Mouse (Mus musculus) liver, embryonic 14.5 days (tissue): Measurements from ENCODE around the gene Mb21d2. TPM values are rescaled to one million over a fixed set of nuclear protein-coding genes. Genes with fewer than 3 reads are reported as not detected.
A peak's percentile ranks its signal among the peaks of the same experiment; 100 is the strongest.

Source experiments
- ATAC-seq: fragments of 200-750 bp; cut with Nextera tagmentation; 2 replicates; pipeline ENCODE4 v1.8.0; 2017; ENCODE audit warnings: moderate number of reproducible peaks, mild to moderate bottlenecking, moderate library complexity; ENCODE audit not compliant: insufficient read depth
- DNase-seq, 3 experiments: peaks; one replicate each; pipeline ENCODE4 v3.0.0-alpha.2; 2012 to 2013; ENCODE audit warnings: low read depth in 3 of 3, low spot score in 3 of 3
- H3K27ac ChIP-seq: fragments of 300-500 bp; sonication (generic); 2 replicates; pipeline ENCODE4 v1.5.1; 2014; ENCODE audit warnings: moderate library complexity, mild to moderate bottlenecking, control low read depth, inconsistent platforms
- H3K27me3 ChIP-seq: fragments of 300-500 bp; sonication (generic); 2 replicates; pipeline ENCODE4 v1.6.1; 2014; ENCODE audit warnings: mild to moderate bottlenecking, low read length, moderate library complexity; ENCODE audit not compliant: control insufficient read depth, insufficient read depth
- H3K36me3 ChIP-seq: fragments of 300-500 bp; sonication (generic); replicated peaks from 2 replicates; pipeline ENCODE4 v1.6.1; 2014; ENCODE audit warnings: low read depth; ENCODE audit not compliant: control insufficient read depth, insufficient read depth
- H3K4me1 ChIP-seq, 2 experiments: fragments of 200-500 bp in 1 of 2; fragments of 300-500 bp in 1 of 2; sonication (generic) in 1 of 2; replicated peaks; 2 replicates each; pipeline ENCODE4 v1.6.1; 2012 to 2014; ENCODE audit warnings: antibody characterized with exemption in 1 of 2, inconsistent platforms in 1 of 2, low read length in 1 of 2; ENCODE audit not compliant: control insufficient read depth in 2 of 2, insufficient read depth in 2 of 2
- H3K4me2 ChIP-seq: fragments of 300-500 bp; sonication (generic); 2 replicates; pipeline ENCODE4 v1.6.1; 2014; ENCODE audit warnings: low read depth, mild to moderate bottlenecking, control low read depth, moderate library complexity
- H3K4me3 ChIP-seq, 2 experiments: fragments of 200-500 bp in 1 of 2; fragments of 300-500 bp in 1 of 2; sonication (generic) in 1 of 2; 2 replicates each; pipeline ENCODE4 v1.5.1; 2012 to 2014; ENCODE audit warnings: low read depth in 2 of 2, low read length in 2 of 2, mild to moderate bottlenecking in 2 of 2, control low read depth in 1 of 2, inconsistent platforms in 1 of 2, moderate library complexity in 1 of 2; ENCODE audit not compliant: insufficient read depth in 1 of 2
- H3K9ac ChIP-seq: fragments of 300-500 bp; sonication (generic); replicated peaks from 2 replicates; pipeline ENCODE4 v1.6.1; 2014; ENCODE audit warnings: mild to moderate bottlenecking, control low read depth, moderate library complexity
- H3K9me3 ChIP-seq: fragments of 300-500 bp; sonication (generic); 2 replicates; pipeline ENCODE4 v1.6.1; 2016; ENCODE audit warnings: low read length, mixed read lengths; ENCODE audit not compliant: control insufficient read depth
- CTCF ChIP-seq: IDR thresholded peaks from 2 replicates; pipeline ENCODE4 v1.5.1; 2016; ENCODE audit warnings: antibody characterized with exemption, low read depth, control low read depth
- EP300 ChIP-seq: IDR thresholded peaks from 2 replicates; pipeline ENCODE4 v1.6.1; 2016; ENCODE audit warnings: antibody characterized with exemption, low read depth
- WGBS: fragments of 180-500 bp; shearing (Covaris S2); extraction: QIAGEN DNeasy Blood & Tissue Kit; methylation state at CpG from one replicate; pipeline ENCODE4 v1.1.7; 2014; ENCODE audit not compliant: insufficient replicate concordance; 5-methylcytosine and 5-hydroxymethylcytosine counted together
- polyA plus RNA-seq, 2 experiments: library from polyadenylated mRNA; depleted of rRNA in 1 of 2; stranded (reverse) in 1 of 2; unstranded in 1 of 2; fragments of >200 nt; fragmentation: Nextera tagmentation in 1 of 2; extraction: Ambion mirVana in 1 of 2; gene quantifications; 2 replicates each; pipeline versions ENCODE4 v1.2.1 to v1.2.3; 2012 to 2014

Mb21d2 gene
- polyA plus RNA-seq, 2 experiments, result 0.94 to 1.1 TPM

GRCm38 (mm10) chr16:28943254-28943653 lies 13.8 kb upstream of the Mb21d2 start:
- no peak for DNase-seq

GRCm38 (mm10) chr16:28936181-28936792 lies 6.8 kb upstream of the Mb21d2 start:
- Histone ChIP-seq H3K4me2 (no peak overlapping the region), H3K27ac (no peak overlapping the region), H3K27me3 (no peaks in the 10 kb centered on the region), H3K9me3 (no peaks in the 10 kb centered on the region), H3K36me3 (no peaks in the 10 kb centered on the region), H3K4me1 (no peaks in the 10 kb centered on the region), H3K9ac (no peak overlapping the region), H3K4me3 (no peak overlapping the region)
- no peak for ATAC-seq
- TF ChIP-seq EP300 (no peak), CTCF (no peak)
- DNase-seq, result no peak
- 55% methylated on average over 7 of the region's 7 CpGs for WGBS

More at GRCm38 (mm10) chr16:28943254-28943653, 13.8 kb upstream of the Mb21d2 start:
- ATAC-seq, result no peak
- H3K4me2 ChIP-seq, result no peak overlapping the region
- TF ChIP-seq CTCF, result no peak
- no peak for TF ChIP-seq EP300
- no peaks in the 10 kb centered on the region for H3K9me3 ChIP-seq
- no peak overlapping the region for H3K27ac ChIP-seq
- no peak overlapping the region for H3K9ac ChIP-seq
- H3K4me3 ChIP-seq, result no peak overlapping the region
- H3K4me1 ChIP-seq, result no peaks in the 10 kb centered on the region
- WGBS, result 36% methylated on average over 2 of the region's 2 CpGs
- no peaks in the 10 kb centered on the region for H3K36me3 ChIP-seq
- no peaks in the 10 kb centered on the region for H3K27me3 ChIP-seq

GRCm38 (mm10) chr16:28935701-28936100 lies 6.2 kb upstream of the Mb21d2 start:
- WGBS, result 47% methylated on average over 3 of the region's 3 CpGs

GRCm38 (mm10) chr16:28931213-28931612 lies 1.7 kb upstream of the Mb21d2 start:
- no peak overlapping the region for H3K9ac ChIP-seq
- no peaks in the 10 kb centered on the region for H3K36me3 ChIP-seq
- no peak for TF ChIP-seq CTCF
- TF ChIP-seq EP300, result no peak
- H3K9me3 ChIP-seq, result no peaks in the 10 kb centered on the region
- H3K4me3 ChIP-seq, result no peak overlapping the region
- peaks cover 33% of the 10 kb centered on the region for H3K27me3 ChIP-seq
- no peaks in the 10 kb centered on the region for H3K4me1 ChIP-seq
- WGBS, result 46% methylated on average over 2 of the region's 2 CpGs
- no peak for DNase-seq
- H3K27ac ChIP-seq, result no peak overlapping the region
- H3K4me2 ChIP-seq, result no peak overlapping the region
- no peak for ATAC-seq

More at GRCm38 (mm10) chr16:28935701-28936100, 6.2 kb upstream of the Mb21d2 start:
- ATAC-seq (no peak), DNase-seq (no peak)
- TF ChIP-seq EP300, result no peak
- TF ChIP-seq CTCF, result no peak
- no peaks in the 10 kb centered on the region for H3K27me3 ChIP-seq
- no peaks in the 10 kb centered on the region for H3K36me3 ChIP-seq
- H3K4me2 ChIP-seq, result no peak overlapping the region
- H3K9me3 ChIP-seq, result no peaks in the 10 kb centered on the region
- H3K27ac ChIP-seq, result no peak overlapping the region
- H3K4me3 ChIP-seq, result no peak overlapping the region
- H3K4me1 ChIP-seq, result no peaks in the 10 kb centered on the region
- no peak overlapping the region for H3K9ac ChIP-seq

GRCm38 (mm10) chr16:28930426-28930825 lies 953 bp upstream of the Mb21d2 start:
- H3K4me1 ChIP-seq, result no peaks in the 10 kb centered on the region
- H3K27ac ChIP-seq, result no peak overlapping the region
- H3K9me3 ChIP-seq, result no peaks in the 10 kb centered on the region
- H3K9ac ChIP-seq, result no peak overlapping the region
- peak overlapping the region; percentile 46 for H3K4me2 ChIP-seq
- no peaks in the 10 kb centered on the region for H3K36me3 ChIP-seq
- DNase-seq (no peak), ATAC-seq (no peak)
- WGBS, result 17% methylated on average over 5 of the region's 5 CpGs
- peak overlapping the region in 1 of 2 experiments; percentile 54; a peak in 1 of 4 replicates for H3K4me3 ChIP-seq
- TF ChIP-seq CTCF (no peak), EP300 (no peak)
- peaks cover 33% of the 10 kb centered on the region for H3K27me3 ChIP-seq
